Mouse (Mus musculus): ENCODE measurements around the gene Tmem40.
A peak's percentile ranks its signal among the peaks of the same experiment; 100 is the strongest.

Gene Tmem40

GRCm38 (mm10) chr6:115768207-115768606, 6.0 kb upstream of the Tmem40 start:
- DNase-seq = no peak

DNA sequence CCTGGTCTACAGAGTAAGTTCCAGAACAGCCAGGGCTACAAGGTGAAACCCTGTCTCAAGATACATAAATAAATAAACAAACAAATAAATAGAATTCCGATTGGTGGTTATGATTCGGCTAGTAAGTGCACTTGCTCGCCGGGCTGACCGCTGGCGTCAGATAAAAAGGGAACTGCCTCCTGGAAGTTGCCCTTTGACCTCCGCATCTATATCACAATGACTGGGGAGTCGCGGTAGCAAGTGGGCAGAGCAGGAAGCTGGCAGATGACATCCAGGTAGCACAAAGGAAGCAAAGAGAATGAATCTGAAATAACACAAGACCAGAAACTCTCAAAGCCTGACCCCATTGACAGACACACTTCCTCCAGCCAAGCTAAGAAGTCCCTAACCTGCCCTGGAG, 5.1 kb upstream of the Tmem40 start:
- no peak for DNase-seq

DNA sequence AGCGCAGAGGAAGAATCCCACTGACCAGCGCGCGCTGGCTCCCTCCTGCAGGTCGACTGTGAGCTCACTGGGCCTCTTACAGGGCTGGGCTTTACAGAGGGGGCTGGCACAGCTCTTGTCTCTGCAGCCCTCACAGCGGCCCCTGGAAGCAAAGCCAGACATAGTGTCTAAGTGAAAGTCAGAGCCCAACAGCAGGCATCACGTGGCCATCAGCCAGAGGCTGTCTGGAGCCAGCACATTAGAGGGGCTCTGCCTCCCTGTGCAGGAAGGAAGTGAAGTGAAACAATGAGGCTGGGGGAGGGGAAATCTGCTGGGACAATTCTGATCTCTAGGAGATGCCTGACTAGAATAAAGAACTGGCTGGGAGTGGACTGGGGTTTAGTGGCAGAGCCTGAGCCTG, 2.0 kb upstream of the Tmem40 start:
- no peak for DNase-seq

DNA sequence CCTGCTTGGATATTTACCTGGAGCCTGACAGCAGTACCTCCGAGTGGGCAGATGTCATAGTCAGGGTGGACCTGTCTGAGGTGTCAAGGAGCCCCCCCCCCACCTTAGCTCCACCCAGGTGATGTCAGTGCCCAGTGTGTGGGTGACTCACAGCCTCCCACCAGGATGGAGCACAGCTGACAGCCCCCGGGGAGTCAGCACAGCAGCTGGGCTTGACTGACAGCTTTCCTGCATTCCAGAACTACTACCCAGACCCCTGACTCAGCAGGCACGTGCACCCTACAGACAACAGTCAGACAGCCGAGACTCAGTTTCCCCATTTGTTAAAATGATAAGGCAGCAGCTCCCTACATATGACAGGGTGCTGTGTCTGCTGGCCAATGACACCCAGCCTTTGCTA, 1.2 kb downstream of the Tmem40 start:
- no peak for DNase-seq

DNA sequence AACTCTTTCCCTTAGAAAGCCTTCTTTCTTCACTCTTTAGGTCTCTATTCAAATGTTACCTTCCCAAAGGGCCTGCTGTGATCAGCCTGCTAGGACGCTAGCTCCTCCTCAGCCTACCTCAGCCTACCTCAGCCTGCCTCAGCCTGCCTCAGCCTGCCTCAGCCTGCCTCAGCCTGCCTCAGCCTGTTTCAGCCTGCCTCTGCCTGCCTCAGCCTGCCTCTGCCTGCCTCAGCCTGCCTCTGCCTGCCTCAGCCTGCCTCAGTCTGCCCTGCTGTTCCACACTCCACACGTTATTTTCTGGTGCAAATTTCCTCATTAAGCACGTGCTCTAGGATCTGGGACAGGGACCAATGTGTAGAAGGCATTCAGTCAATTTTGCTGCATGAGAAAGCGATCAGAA, 2.1 kb downstream of the Tmem40 start:
- no peak for DNase-seq

DNA sequence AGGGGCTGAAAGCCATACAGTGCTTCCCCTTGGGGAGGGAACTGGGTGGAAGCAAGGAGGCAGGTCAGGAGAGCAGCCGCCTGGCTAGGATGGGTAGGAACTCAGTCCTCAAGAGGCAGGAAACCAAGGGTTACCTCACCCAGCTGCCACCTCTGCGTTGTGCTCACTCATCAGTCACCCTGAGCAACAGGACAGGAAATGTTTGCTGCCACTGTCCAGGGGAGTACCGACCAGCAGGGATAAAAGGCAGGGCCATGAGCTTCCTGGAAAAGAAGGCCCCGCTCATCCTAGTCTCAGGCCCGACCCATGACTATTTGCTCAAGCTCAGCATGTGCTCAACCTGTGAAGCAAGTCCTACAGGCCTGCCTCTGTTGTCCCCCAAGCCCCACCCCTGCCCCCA, 2.7 kb downstream of the Tmem40 start:
- no peak for DNase-seq

- no peak for DNase-seq
Measured at GRCm38 (mm10) chr6:115758981-115759435, 3.2 kb downstream of the Tmem40 start.

- no peak for DNase-seq
Measured at GRCm38 (mm10) chr6:115755536-115755935, 6.7 kb downstream of the Tmem40 start.

DNA sequence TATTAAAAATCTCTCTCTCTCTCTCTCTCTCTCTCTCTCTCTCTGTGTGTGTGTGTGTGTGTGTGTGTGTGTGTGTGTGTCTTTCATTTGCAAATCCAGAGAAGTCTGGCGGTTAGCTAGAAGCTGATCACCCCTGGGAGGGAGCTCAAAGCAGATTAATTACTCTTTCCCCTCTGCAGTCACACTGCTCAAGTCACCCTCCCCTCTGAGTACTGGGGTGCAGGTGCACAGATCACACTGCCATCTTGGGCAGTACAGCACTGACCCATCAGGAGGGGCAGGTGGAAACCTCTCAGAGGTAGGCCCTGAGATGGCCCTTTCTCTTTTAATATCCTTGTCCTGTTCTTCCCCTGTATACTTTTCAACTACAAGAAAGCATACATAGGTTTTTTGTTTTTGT, 15.9 kb downstream of the Tmem40 start:
- no peak for DNase-seq

DNA sequence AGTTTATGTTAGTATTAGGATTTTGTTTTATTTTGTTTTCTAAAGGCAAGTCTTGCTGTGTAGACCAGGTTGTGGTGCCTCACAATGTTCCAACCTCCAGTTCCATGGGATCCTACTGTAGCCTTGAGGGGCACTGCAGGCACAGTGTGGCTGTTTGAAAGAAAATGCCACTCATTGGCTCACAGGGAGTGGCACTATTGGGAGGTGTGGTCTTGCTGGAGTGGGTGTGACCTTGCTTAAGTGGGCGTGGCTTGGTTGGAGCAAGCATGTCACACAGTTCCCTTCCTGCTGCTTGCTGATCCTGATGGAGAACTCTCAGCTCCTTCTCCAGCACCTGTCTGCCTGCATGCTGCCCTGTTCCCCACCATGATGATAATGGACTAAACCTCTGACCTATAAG, 18.6 kb downstream of the Tmem40 start:
- DNase-seq = no peak

- DNase-seq = no peak
Measured at GRCm38 (mm10) chr6:115739056-115739455, 23.2 kb downstream of the Tmem40 start.

DNA sequence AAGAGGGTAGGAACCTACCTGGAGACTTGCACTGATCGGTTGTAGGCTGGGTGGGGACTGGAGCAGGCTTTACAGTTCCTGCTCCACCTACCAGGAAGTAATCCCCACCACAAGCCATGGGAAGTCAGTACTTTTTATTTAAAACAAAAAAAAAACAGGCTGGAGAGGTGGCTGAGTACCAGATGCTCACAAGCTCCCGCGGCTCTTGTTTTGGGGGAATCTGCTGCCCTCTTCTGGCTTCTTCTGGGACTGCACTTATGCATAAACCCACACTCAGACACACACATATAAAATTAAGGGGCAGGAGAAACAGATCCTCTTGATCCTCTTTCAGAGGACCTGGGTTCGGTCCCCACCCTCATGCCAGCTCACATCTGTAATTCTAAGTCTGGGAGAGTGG, 27.3 kb downstream of the Tmem40 start:
- DNase-seq = no peak

DNA sequence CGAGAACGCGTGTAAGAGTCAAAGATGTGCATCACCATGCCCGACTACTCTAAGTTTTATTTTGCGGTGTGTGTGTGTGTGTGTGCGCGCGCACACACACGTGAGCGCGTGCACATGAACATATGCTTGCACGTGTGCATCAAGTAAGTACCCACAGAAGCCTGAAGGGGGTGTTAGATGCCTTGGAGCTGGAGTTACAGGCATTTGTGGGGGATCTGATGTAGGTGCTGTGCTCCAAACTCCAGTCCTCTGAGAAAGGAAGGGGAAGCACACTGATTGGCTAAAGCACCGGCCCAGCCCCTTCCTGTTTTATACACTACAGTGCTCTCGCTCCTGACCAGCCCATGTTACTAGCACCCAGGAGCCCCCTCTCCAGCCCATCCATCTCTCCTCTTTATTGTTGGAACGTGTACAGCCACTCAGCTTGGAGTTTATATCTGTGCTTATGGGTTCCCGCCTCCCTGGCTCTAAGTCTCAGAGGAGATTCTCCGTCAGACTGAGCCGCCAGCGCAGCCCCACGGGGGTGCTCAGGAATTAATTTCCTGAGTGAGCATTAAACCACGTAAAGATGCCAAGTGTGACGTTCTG, 29.8 kb downstream of the Tmem40 start:
- no peak for DNase-seq

DNA sequence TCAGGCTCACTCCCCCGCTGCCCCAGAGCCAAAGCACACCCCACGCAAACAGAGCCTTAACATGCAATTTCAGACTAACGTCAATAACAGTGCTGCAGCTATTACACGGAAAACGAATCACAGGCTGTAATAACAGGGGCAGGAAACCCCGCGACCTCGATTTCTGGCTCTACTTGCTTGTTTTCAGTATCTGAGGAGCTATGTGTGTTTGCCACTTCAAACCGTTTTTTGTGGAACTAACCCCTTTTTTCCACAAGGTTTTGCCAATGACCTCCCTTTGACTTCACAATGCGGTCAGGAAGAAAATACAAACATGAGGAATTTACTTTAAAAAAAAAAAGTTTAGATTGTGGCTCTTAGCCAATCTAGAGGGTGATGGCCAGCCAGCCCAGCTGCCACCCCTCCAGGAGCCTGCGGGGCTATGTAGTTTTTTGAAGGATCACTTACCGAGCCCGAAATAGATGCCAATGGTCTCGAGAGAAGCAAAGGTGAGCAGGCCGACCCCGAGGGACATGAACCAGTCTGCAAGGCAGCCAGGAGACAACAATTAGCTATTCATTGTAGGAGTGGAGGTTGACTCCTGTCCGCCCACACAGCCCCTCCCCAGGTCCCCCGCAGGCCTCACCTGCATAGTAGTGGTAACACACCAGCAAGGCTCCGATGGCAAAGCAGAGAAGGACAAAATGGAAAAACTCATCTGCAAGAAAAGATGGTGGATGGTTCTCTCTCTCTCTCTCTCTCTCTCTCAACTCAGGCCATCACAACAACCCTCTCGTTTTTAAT, 31.5 kb downstream of the Tmem40 start:
- DNase-seq = no peak

DNA sequence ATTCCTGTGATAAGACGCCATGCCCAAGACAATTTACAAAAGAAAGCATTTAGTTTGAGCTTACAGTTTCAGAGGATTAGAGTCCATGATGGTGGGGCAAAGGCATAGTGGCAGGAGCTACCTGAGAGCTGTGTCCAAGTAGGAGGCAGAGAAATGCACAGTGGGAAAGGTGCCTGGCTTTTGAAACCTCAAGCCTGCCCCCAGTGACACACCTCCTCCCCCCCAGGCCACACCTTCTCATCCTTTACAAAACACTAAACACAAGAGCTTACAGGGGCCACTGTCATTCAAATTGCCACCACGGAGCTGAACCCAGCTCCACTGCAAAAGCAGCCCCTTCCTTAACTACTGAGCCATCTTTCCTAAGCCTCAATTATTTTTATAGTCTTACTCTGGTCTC, 34.6 kb downstream of the Tmem40 start:
- no peak for DNase-seq

- peak; percentile 45 for DNase-seq
Measured at GRCm38 (mm10) chr6:115727108-115727507, 35.1 kb downstream of the Tmem40 start.

DNA sequence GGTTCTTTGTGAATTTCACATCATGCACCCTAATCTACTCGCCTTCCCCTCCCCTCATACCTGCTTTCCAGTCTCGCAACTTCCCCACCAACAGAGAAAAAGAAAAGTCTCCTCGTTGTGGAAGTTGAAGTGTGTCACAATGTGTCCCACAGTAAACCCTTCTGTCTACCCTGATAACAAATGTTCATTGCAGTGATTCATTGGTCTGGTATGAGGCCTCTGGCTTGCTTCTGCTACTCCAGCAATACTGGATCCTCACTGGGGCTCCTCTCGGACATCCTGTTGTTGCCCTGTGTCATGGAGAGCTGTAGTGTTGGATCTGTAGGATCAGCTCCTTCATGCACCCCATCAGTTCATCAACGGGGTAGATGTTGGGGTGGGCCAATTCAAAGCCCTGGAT, 40.0 kb downstream of the Tmem40 start:
- no peak for DNase-seq

- no peak for DNase-seq
Measured at GRCm38 (mm10) chr6:115717715-115718558, 44.3 kb downstream of the Tmem40 start.

GRCm38 (mm10) chr6:115717101-115717652, 45.0 kb downstream of the Tmem40 start:
- DNase-seq = no peak

GRCm38 (mm10) chr6:115711261-115711660, 50.9 kb downstream of the Tmem40 start:
- no peak for DNase-seq

GRCm38 (mm10) chr6:115702901-115703300, 59.3 kb downstream of the Tmem40 start:
- no peak for DNase-seq

GRCm38 (mm10) chr6:115701302-115701701, 60.9 kb downstream of the Tmem40 start:
- no peak for DNase-seq

GRCm38 (mm10) chr6:115700778-115701177, 61.4 kb downstream of the Tmem40 start:
- DNase-seq = no peak
